Mouse (Mus musculus) heart, adult 8-10 months (tissue): ENCODE data around the gene Wfdc16. TPM values are rescaled to one million over a fixed set of nuclear protein-coding genes. Genes with fewer than 3 reads are reported as not detected.
A peak's percentile ranks its signal among the peaks of the same experiment; 100 is the strongest.

Source experiments
- DNase-seq: peaks from one replicate; pipeline ENCODE4 v3.0.0; 2022; ENCODE audit warnings: low spot score
- total RNA-seq, 4 experiments: library from RNA; stranded (reverse); gene quantifications; 2 replicates each; pipeline ENCODE4 v1.2.4; 2022

The Wfdc16 gene
- not detected for total RNA-seq

- no peak for DNase-seq
Observed at GRCm38 (mm10) chr2:164638696-164639095, at the start of gene Wfdc16. Wfdc16 (minus strand) TSS chr2:164638796.

- DNase-seq, result no peak
Observed at GRCm38 (mm10) chr2:164684807-164685206, 46.2 kb upstream of the Wfdc16 start, which contains the start of gene Wfdc13. Wfdc13 (plus strand) TSS chr2:164685107.

GRCm38 (mm10) chr2:164679906-164680305, 41.3 kb upstream of the Wfdc16 start:
- no peak for DNase-seq

GRCm38 (mm10) chr2:164678848-164679625, 40.4 kb upstream of the Wfdc16 start:
- peak; percentile 31 for DNase-seq

GRCm38 (mm10) chr2:164676916-164677685, 38.5 kb upstream of the Wfdc16 start:
- DNase-seq, result no peak

GRCm38 (mm10) chr2:164676103-164676502, 37.5 kb upstream of the Wfdc16 start:
- no peak for DNase-seq

GRCm38 (mm10) chr2:164673987-164674386, 35.4 kb upstream of the Wfdc16 start, which contains the start of gene Wfdc11:
Wfdc11 (minus strand) TSS chr2:164674087.
- DNase-seq, result no peak

GRCm38 (mm10) chr2:164670938-164671337, 32.3 kb upstream of the Wfdc16 start:
- DNase-seq, result no peak

- DNase-seq, result no peak
Observed at GRCm38 (mm10) chr2:164670261-164670660, 31.7 kb upstream of the Wfdc16 start.

GRCm38 (mm10) chr2:164664851-164665250, 26.3 kb upstream of the Wfdc16 start:
- no peak for DNase-seq

- DNase-seq, result no peak
Observed at GRCm38 (mm10) chr2:164656483-164656882, 17.9 kb upstream of the Wfdc16 start, which contains the start of gene Wfdc9. Wfdc9 (minus strand) TSS chr2:164656583.

- peak; percentile 6 for DNase-seq
Observed at GRCm38 (mm10) chr2:164655858-164656257, 17.3 kb upstream of the Wfdc16 start, which contains the start of gene Wfdc10. Wfdc10 (plus strand) TSS chr2:164656046.

GRCm38 (mm10) chr2:164641881-164642673, 3.5 kb upstream of the Wfdc16 start:
- DNase-seq, result no peak

GRCm38 (mm10) chr2:164641129-164641528, 2.5 kb upstream of the Wfdc16 start:
- no peak for DNase-seq

- DNase-seq, result no peak
Observed at GRCm38 (mm10) chr2:164635266-164635665, 3.3 kb downstream of the Wfdc16 start.

- DNase-seq, result no peak
Observed at GRCm38 (mm10) chr2:164621775-164622174, 16.8 kb downstream of the Wfdc16 start.

- DNase-seq, result no peak
Observed at GRCm38 (mm10) chr2:164619050-164619449, 19.5 kb downstream of the Wfdc16 start.

- DNase-seq, result no peak
Observed at GRCm38 (mm10) chr2:164615386-164615785, 23.2 kb downstream of the Wfdc16 start.

GRCm38 (mm10) chr2:164613471-164613870, 25.1 kb downstream of the Wfdc16 start, which contains the start of the genes Wfdc6b and Wfdc8:
Wfdc6b (plus strand) TSS chr2:164613522.
Wfdc8 (minus strand) TSS chr2:164613626.
- DNase-seq, result peak; percentile 28

GRCm38 (mm10) chr2:164608781-164609180, 29.8 kb downstream of the Wfdc16 start:
- DNase-seq, result no peak

GRCm38 (mm10) chr2:164604411-164604810, 34.2 kb downstream of the Wfdc16 start:
- DNase-seq, result no peak
